Mouse (Mus musculus) stomach, embryonic 15.5 days (tissue): ENCODE measurements around the gene Mrps12. TPM values are rescaled to one million over a fixed set of nuclear protein-coding genes. Genes with fewer than 3 reads are reported as not detected.

Source experiments
- ATAC-seq: fragments of 200-750 bp; cut with Nextera tagmentation; 2 replicates; pipeline ENCODE4 v1.8.0; 2017; ENCODE audit warnings: low read depth, moderate number of reproducible peaks, moderate TSS enrichment; ENCODE audit not compliant: insufficient read depth, low FRiP score
- H3K27ac ChIP-seq: fragments of 300-500 bp; sonication (generic); 2 replicates; pipeline ENCODE4 v1.5.1; 2015; ENCODE audit warnings: mild to moderate bottlenecking, inconsistent platforms
- H3K27me3 ChIP-seq: fragments of 300-500 bp; sonication (generic); replicated peaks from 2 replicates; pipeline ENCODE4 v1.6.1; 2015; ENCODE audit warnings: inconsistent platforms
- H3K36me3 ChIP-seq: fragments of 300-500 bp; sonication (generic); 2 replicates; pipeline ENCODE4 v1.6.1; 2015; ENCODE audit warnings: inconsistent platforms
- H3K4me1 ChIP-seq: fragments of 300-500 bp; sonication (generic); 2 replicates; pipeline ENCODE4 v1.6.1; 2015; ENCODE audit warnings: inconsistent platforms
- H3K4me2 ChIP-seq: fragments of 300-500 bp; sonication (generic); 2 replicates; pipeline ENCODE4 v1.6.1; 2015; ENCODE audit warnings: mild to moderate bottlenecking, inconsistent platforms
- H3K4me3 ChIP-seq: fragments of 300-500 bp; sonication (generic); replicated peaks from 2 replicates; pipeline ENCODE4 v1.5.1; 2015; ENCODE audit warnings: inconsistent platforms
- H3K9ac ChIP-seq: fragments of 300-500 bp; sonication (generic); 2 replicates; pipeline ENCODE4 v1.6.1; 2015; ENCODE audit warnings: inconsistent platforms
- H3K9me3 ChIP-seq: fragments of 300-500 bp; sonication (generic); 2 replicates; pipeline ENCODE4 v1.6.1; 2016; ENCODE audit warnings: inconsistent platforms
- WGBS: fragments of 180-500 bp; shearing (Covaris S2); methylation state at CpG from one replicate; pipeline ENCODE4 v1.1.7; 2015; 5-methylcytosine and 5-hydroxymethylcytosine counted together
- polyA plus RNA-seq: library from polyadenylated mRNA; unstranded; fragments of >200 nt; fragmentation: Nextera tagmentation; extraction: Ambion mirVana; gene quantifications from 2 replicates; pipeline ENCODE4 v1.2.1, GENCODE M21; 2015

The Mrps12 gene
- polyA plus RNA-seq: 138 and 143 TPM in 2 replicates

- ATAC-seq: peak; percentile 97
- H3K4me2 ChIP-seq: peak within 1 kb of the TSS; percentile 65
- H3K9ac ChIP-seq: peak within 1 kb of the TSS; percentile 76
- H3K36me3 ChIP-seq: peaks cover 20% of the 10 kb centered on the region
- no peaks in the 10 kb centered on the region for H3K27me3 ChIP-seq
- peak within 1 kb of the TSS; percentile 92 for H3K27ac ChIP-seq
- H3K4me1 ChIP-seq: peaks cover 15% of the 10 kb centered on the region; the same call in 1 of the 2 replicates
- under 1% methylated on average over 39 of the region's 39 CpGs for WGBS
- peak within 1 kb of the TSS; percentile 81 for H3K4me3 ChIP-seq
- no peaks in the 10 kb centered on the region for H3K9me3 ChIP-seq
Measured at GRCm38 (mm10) chr7:28741709-28742438, at the start of gene Mrps12, which contains the start of gene Sars2. Mrps12 (minus strand) TSS chr7:28741820. Sars2 (plus strand) TSS chr7:28741992.

GRCm38 (mm10) chr7:28790066-28790806 lies 48.6 kb upstream of the Mrps12 start:
- WGBS: 58% methylated on average over 8 of the region's 8 CpGs
- no peak for ATAC-seq
- Histone ChIP-seq H3K9ac (no peak overlapping the region), H3K27ac (peak overlapping the region; percentile 23; the same call in 1 of the 2 replicates), H3K4me3 (no peak overlapping the region), H3K27me3 (no peaks in the 10 kb centered on the region), H3K4me1 (peaks cover 15% of the 10 kb centered on the region), H3K4me2 (no peak overlapping the region), H3K36me3 (no peaks in the 10 kb centered on the region), H3K9me3 (no peaks in the 10 kb centered on the region)

GRCm38 (mm10) chr7:28789235-28789634 lies 47.6 kb upstream of the Mrps12 start:
- no peak overlapping the region for H3K4me3 ChIP-seq
- H3K9me3 ChIP-seq: no peaks in the 10 kb centered on the region
- no peak overlapping the region for H3K4me2 ChIP-seq
- no peaks in the 10 kb centered on the region for H3K36me3 ChIP-seq
- H3K9ac ChIP-seq: no peak overlapping the region
- H3K27me3 ChIP-seq: no peaks in the 10 kb centered on the region
- peak overlapping the region; percentile 23; the same call in 1 of the 2 replicates for H3K27ac ChIP-seq
- no peak for ATAC-seq
- peaks cover 15% of the 10 kb centered on the region for H3K4me1 ChIP-seq
- WGBS: 46% methylated on average over 3 of the region's 3 CpGs

GRCm38 (mm10) chr7:28788307-28789195 lies 46.9 kb upstream of the Mrps12 start, which contains the start of gene Rinl:
Rinl (plus strand) TSS chr7:28788969.
- Histone ChIP-seq H3K4me3 (no peak within 1 kb of the TSS), H3K9ac (no peak within 1 kb of the TSS), H3K9me3 (no peaks in the 10 kb centered on the region), H3K4me1 (peaks cover 15% of the 10 kb centered on the region), H3K27me3 (no peaks in the 10 kb centered on the region), H3K36me3 (no peaks in the 10 kb centered on the region), H3K4me2 (no peak within 1 kb of the TSS), H3K27ac (peak within 1 kb of the TSS; percentile 23; the same call in 1 of the 2 replicates)
- ATAC-seq: no peak
- WGBS: 49% methylated on average over 5 of the region's 5 CpGs

- no peak overlapping the region for H3K27ac ChIP-seq
- H3K9ac ChIP-seq: no peak overlapping the region
- H3K4me2 ChIP-seq: no peak overlapping the region
- H3K27me3 ChIP-seq: no peaks in the 10 kb centered on the region
- no peaks in the 10 kb centered on the region for H3K36me3 ChIP-seq
- no peak for ATAC-seq
- WGBS: 84% methylated on average over 9 of the region's 9 CpGs
- H3K4me3 ChIP-seq: no peak overlapping the region
- H3K9me3 ChIP-seq: no peaks in the 10 kb centered on the region
- peaks cover 15% of the 10 kb centered on the region for H3K4me1 ChIP-seq
Measured at GRCm38 (mm10) chr7:28787884-28788283, 46.3 kb upstream of the Mrps12 start.

- Histone ChIP-seq H3K36me3 (no peaks in the 10 kb centered on the region), H3K4me2 (no peak overlapping the region), H3K27ac (no peak overlapping the region), H3K27me3 (no peaks in the 10 kb centered on the region), H3K9me3 (no peaks in the 10 kb centered on the region), H3K4me3 (no peak overlapping the region), H3K4me1 (peaks cover 25% of the 10 kb centered on the region), H3K9ac (no peak overlapping the region)
- ATAC-seq: no peak
- 68% methylated on average over 5 of the region's 5 CpGs for WGBS
Measured at GRCm38 (mm10) chr7:28785161-28785560, 43.5 kb upstream of the Mrps12 start.

GRCm38 (mm10) chr7:28781261-28781663 lies 39.6 kb upstream of the Mrps12 start:
- WGBS: 86% methylated on average over 8 of the region's 8 CpGs
- no peaks in the 10 kb centered on the region for H3K27me3 ChIP-seq
- H3K36me3 ChIP-seq: no peaks in the 10 kb centered on the region
- no peak overlapping the region for H3K4me3 ChIP-seq
- ATAC-seq: no peak
- no peak overlapping the region for H3K9ac ChIP-seq
- H3K4me2 ChIP-seq: no peak overlapping the region
- peaks cover 15% of the 10 kb centered on the region for H3K4me1 ChIP-seq
- peak overlapping the region; percentile 83; the same call in 1 of the 2 replicates for H3K27ac ChIP-seq
- H3K9me3 ChIP-seq: no peaks in the 10 kb centered on the region

- WGBS: 74% methylated on average over 7 of the region's 7 CpGs
- H3K4me1 ChIP-seq: peaks cover 15% of the 10 kb centered on the region
- no peak overlapping the region for H3K4me3 ChIP-seq
- H3K27me3 ChIP-seq: no peaks in the 10 kb centered on the region
- H3K9me3 ChIP-seq: no peaks in the 10 kb centered on the region
- H3K9ac ChIP-seq: no peak overlapping the region
- H3K36me3 ChIP-seq: 0 out of 2 replicates have a peak, but pooled peaks cover 1% of the 10 kb centered on the region
- H3K4me2 ChIP-seq: no peak overlapping the region
- ATAC-seq: no peak
- H3K27ac ChIP-seq: 0 out of 2 replicates have a peak overlapping the region, but pooled peaks have one; percentile 83
Measured at GRCm38 (mm10) chr7:28780857-28781256, 39.2 kb upstream of the Mrps12 start.

- H3K27ac ChIP-seq: peak overlapping the region; percentile 83
- H3K27me3 ChIP-seq: no peaks in the 10 kb centered on the region
- WGBS: 40% methylated on average over 6 of the region's 6 CpGs
- no peak overlapping the region for H3K4me3 ChIP-seq
- peak; percentile 68 for ATAC-seq
- no peak overlapping the region for H3K4me2 ChIP-seq
- 0 out of 2 replicates have a peak, but pooled peaks cover 3% of the 10 kb centered on the region for H3K36me3 ChIP-seq
- peaks cover 15% of the 10 kb centered on the region for H3K4me1 ChIP-seq
- no peak overlapping the region for H3K9ac ChIP-seq
- H3K9me3 ChIP-seq: no peaks in the 10 kb centered on the region
Measured at GRCm38 (mm10) chr7:28780067-28780658, 38.5 kb upstream of the Mrps12 start.

- Histone ChIP-seq H3K36me3 (0 out of 2 replicates have a peak, but pooled peaks cover 3% of the 10 kb centered on the region), H3K4me1 (peaks cover 15% of the 10 kb centered on the region), H3K9me3 (no peaks in the 10 kb centered on the region), H3K4me3 (no peak overlapping the region), H3K27ac (no peak overlapping the region), H3K4me2 (no peak overlapping the region), H3K27me3 (no peaks in the 10 kb centered on the region), H3K9ac (no peak overlapping the region)
- WGBS: 83% methylated on average over 9 of the region's 9 CpGs
- no peak for ATAC-seq
Measured at GRCm38 (mm10) chr7:28778825-28779224, 37.2 kb upstream of the Mrps12 start.

- no peaks in the 10 kb centered on the region for H3K27me3 ChIP-seq
- no peak overlapping the region for H3K27ac ChIP-seq
- peaks cover 3% of the 10 kb centered on the region; the same call in 1 of the 2 replicates for H3K36me3 ChIP-seq
- no peak overlapping the region for H3K4me3 ChIP-seq
- no peak overlapping the region for H3K4me2 ChIP-seq
- no peaks in the 10 kb centered on the region for H3K9me3 ChIP-seq
- no peak for ATAC-seq
- peaks cover under 1% of the 10 kb centered on the region for H3K4me1 ChIP-seq
- no peak overlapping the region for H3K9ac ChIP-seq
- WGBS: 86% methylated on average over 7 of the region's 7 CpGs
Measured at GRCm38 (mm10) chr7:28775129-28775528, 33.5 kb upstream of the Mrps12 start.
